Mouse (Mus musculus): ENCODE measurements at regions not wholly inside any gene's neighbourhood (a gene's known extent, or its start where the extent isn't known, plus 50 kb on each side); places are given as distances from the start of the nearest gene placed in this dataset.

DNA sequence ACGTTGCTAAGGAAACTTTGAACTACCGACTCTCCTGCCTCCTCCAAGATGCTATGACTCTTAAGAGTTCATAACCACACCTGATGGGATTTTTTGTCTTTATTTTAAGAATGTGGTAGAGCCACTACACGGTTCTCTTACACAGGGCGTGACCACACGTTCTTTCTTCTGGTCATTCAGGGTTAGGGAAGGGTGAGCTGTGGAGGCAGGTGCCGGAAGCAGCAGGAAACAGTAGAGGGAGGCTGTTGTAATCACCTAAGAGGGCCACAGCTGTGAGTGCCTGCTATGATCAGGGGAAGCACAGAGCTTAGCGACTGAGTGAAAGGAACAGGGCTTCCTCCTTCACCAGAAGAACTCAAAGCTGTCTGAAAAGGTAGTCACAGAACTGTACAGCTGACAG, 50.6 kb upstream of the Larp1 start:
- in situ Hi-C loops (cut with MboI, MseI) = loop anchor here (10.0 kb wide), 1 partner anchor 207 kb away; the partner anchor contains the start of gene Gemin5

DNA sequence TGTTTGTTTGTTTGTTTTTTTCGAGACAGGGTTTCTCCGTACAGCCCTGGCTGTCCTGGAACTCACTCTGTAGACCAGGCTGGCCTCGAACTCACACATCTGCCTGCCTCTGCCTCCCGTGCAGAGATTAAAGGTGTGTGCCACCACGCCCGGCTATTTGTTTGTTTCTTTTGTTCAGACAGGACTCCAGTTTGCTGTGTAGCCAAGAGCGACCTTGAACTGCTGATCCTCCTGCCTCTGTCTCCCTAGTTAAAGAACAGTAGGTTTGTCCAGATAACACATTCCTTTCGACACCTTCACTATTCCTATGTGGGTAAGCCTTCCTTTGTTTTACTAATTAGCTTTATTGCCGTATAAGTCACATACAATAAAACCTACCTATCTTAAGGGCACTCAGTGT, 52.0 kb upstream of the Larp1 start:
- in situ Hi-C loops (cut with MboI, MseI) = loop anchor here (10.0 kb wide), 1 partner anchor 208 kb away; the partner anchor contains the start of gene Gemin5

DNA sequence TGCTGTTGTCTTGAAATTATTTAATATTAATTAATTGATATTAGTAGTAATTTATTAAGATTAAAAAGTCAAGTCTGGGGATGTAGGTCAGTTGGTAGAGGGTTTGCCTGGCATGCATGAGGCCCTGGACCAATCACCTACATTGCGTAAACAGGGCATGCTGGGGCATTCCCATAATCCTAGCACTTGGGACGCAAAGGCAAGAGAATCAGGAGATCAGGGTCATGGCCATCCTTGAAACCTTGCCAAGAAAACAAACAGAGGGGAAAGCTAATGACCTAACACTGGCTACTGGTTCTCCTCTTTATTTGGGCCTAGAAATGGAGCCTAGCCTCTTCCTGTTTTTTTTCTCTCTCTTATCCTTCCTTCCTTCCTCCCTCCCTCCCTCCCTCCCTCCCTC, 52.8 kb upstream of the Larp1 start:
- in situ Hi-C loops (cut with MboI, MseI) = loop anchor here (10.0 kb wide), 1 partner anchor 209 kb away; the partner anchor contains the start of gene Gemin5

DNA sequence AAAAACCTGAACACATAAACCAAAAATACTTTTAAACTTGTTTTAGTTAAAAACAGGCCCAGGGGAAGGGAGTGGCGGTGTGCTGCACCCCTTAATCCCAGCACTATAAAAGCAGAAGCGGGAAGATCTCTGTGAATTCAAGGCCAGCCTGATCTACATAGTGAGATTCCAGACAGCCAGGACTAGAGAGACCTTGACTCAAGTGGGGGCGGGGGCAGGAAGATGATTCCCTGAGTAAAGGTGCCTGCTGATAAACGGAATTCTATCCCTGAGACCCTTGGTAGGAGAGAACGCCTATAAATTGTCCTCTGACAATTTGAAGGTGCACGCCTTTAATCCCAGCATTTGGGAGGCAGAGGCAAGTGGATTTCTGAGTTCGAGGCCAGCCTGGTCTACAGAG, 53.4 kb upstream of the Larp1 start:
- in situ Hi-C loops (cut with MboI, MseI) = loop anchor here (10.0 kb wide), 1 partner anchor 209 kb away; the partner anchor contains the start of gene Gemin5

DNA sequence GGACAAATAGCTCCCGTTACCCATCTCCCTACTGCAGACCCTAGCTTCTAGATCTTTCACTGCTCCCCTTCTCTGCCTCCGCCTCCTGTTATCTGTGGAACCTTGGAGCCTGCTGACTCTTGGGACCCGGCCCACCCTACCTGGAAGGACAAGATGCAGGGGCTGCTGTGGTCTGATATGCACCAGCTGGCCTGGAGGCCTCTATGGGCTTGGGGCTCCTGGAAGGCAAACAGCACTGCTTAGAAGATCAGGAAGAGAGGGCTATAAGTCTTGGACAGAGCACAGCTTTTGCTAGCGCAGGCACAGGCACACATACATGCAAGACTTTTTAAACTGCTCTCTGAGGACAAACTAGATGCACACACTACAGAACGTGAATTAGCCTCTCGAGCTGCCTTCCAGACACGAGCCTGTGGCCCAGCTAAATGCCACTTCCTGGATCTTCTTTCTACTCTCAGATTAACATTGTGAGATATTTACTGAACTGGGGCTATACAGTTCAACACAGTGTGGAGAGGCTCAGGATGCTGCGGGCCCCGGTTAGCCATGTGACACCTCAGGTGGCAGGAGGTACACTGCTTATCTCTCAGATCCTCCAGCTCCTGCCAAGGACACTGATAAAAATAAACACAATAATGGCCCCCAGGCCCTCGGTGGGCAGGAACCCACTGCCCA, 54.2 kb upstream of the Larp1 start:
- in situ Hi-C loops (cut with MboI, MseI) = loop anchor here (10.0 kb wide), 1 partner anchor 210 kb away; the partner anchor contains the start of gene Gemin5

- in situ Hi-C loops (cut with MboI, MseI) = loop anchor here (10.0 kb wide), 1 partner anchor 211 kb away; the partner anchor contains the start of gene Gemin5
Measured at GRCm38 (mm10) chr11:57953694-57954093, 55.2 kb upstream of the Larp1 start.

DNA sequence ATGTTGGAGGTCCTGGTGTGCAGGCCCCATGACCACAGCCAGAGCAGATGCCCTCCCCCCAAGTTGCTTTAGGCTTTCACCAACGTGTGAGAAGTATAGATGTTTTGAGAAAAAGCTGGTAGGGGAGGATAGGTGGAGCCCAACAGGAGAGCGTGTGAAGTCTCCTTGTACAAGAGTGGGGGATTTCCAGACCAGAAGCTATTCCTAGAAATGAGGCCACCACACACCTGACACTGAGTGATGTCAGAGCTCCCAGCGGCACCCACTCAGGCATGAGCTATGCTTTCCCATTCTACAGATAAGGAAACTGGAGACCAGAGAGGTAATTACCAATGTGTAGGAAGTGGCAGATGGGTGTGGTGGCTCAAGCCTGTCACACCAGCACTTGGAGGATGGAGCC, 56.2 kb upstream of the Larp1 start:
- in situ Hi-C loops (cut with MboI, MseI) = loop anchor here (10.0 kb wide), 1 partner anchor 212 kb away; the partner anchor contains the start of gene Gemin5

- in situ Hi-C loops (cut with MboI, MseI) = loop anchor here (10.0 kb wide), 1 partner anchor 213 kb away; the partner anchor contains the start of gene Gemin5
Measured at GRCm38 (mm10) chr11:57951541-57952326, 57.1 kb upstream of the Larp1 start.

DNA sequence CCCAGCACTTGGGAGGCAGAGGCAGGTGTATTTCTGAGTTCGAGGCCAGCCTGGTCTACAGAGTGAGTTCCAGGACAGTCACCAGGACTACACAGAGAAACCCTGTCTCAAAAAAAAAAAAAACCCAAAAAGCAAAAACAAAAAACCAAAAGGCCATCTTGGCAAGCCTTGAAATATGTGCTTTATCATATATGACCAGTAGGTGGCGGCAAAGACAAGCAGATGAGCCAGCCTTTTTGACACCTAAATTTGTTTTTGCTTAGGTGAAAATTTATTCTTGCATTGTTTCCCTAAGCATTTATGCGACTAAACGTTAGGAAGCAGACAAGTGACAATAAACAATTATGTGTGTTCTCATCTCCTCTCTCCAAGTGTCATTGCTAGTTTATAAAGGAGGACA, 57.9 kb upstream of the Larp1 start:
- in situ Hi-C loops (cut with MboI, MseI) = loop anchor here (10.0 kb wide), 1 partner anchor 214 kb away; the partner anchor contains the start of gene Gemin5

- in situ Hi-C loops (cut with MboI, MseI) = no loop called here
Measured at GRCm38 (mm10) chr11:57949067-57949466, 59.8 kb upstream of the Larp1 start.

GRCm38 (mm10) chr11:57947347-57947746, 61.5 kb upstream of the Larp1 start:
- in situ Hi-C loops (cut with MboI, MseI) = no loop called here

DNA sequence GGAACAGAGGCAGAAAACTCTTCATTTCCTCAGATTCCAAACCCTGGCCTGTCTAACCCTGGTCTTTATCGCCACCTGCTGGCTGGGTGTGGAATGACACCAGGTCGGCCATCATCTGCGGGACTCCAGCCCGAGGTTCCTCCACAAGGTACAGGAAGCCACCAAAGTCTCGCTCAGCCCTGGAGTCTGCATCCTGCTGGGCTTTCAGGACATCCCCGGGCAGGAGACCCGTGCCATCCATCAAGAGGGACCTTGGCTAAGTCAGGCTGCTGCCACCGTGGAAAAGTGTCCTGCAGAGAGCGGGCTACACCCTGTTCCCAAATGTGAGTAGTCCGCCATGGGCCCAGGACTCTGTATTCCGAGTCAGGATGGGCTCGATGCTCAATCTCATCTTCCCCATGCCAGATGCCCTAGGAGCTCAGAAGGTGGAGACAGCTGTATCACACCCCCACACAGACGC, 74.4 kb upstream of the Larp1 start:
- in situ Hi-C loops (cut with MboI, MseI) = loop anchor here (10.0 kb wide), 1 partner anchor 120 kb away; no protein-coding TSS in a partner anchor

DNA sequence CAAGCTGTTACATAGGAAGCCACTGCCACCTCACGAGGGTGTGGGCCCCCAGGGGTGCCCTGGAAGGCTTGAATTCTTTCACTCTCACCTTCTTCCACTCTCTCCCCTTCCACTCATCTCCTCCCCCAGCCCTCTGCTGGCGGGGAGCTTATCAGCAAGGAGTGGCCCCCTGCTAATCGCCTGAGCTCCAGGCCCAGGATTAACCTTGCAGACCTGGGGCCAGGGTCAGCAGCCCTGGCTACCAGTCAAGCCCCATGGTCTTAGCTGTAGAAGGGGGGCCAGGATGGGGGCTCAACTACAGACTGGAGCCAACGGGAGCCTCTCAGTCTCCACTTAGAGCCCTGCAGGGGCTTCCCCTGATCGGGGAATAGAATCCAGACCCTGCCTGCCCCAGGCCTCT, 75.8 kb upstream of the Larp1 start:
- in situ Hi-C loops (cut with MboI, MseI) = loop anchor here (10.0 kb wide), 1 partner anchor 118 kb away; no protein-coding TSS in a partner anchor

GRCm38 (mm10) chr11:57929506-57929905, 79.4 kb upstream of the Larp1 start:
- in situ Hi-C loops (cut with MboI, MseI) = no loop called here

GRCm38 (mm10) chr11:57920263-57920662, 87.6 kb upstream of the Hand1 start:
- in situ Hi-C loops (cut with MboI, MseI) = no loop called here

GRCm38 (mm10) chr11:57918447-57919059, 85.9 kb upstream of the Hand1 start:
- in situ Hi-C loops (cut with MboI, MseI) = no loop called here

- in situ Hi-C loops (cut with MboI, MseI) = no loop called here
Measured at GRCm38 (mm10) chr11:57917974-57918373, 85.4 kb upstream of the Hand1 start.

- in situ Hi-C loops (cut with MboI, MseI) = no loop called here
Measured at GRCm38 (mm10) chr11:57916016-57916415, 83.4 kb upstream of the Hand1 start.

DNA sequence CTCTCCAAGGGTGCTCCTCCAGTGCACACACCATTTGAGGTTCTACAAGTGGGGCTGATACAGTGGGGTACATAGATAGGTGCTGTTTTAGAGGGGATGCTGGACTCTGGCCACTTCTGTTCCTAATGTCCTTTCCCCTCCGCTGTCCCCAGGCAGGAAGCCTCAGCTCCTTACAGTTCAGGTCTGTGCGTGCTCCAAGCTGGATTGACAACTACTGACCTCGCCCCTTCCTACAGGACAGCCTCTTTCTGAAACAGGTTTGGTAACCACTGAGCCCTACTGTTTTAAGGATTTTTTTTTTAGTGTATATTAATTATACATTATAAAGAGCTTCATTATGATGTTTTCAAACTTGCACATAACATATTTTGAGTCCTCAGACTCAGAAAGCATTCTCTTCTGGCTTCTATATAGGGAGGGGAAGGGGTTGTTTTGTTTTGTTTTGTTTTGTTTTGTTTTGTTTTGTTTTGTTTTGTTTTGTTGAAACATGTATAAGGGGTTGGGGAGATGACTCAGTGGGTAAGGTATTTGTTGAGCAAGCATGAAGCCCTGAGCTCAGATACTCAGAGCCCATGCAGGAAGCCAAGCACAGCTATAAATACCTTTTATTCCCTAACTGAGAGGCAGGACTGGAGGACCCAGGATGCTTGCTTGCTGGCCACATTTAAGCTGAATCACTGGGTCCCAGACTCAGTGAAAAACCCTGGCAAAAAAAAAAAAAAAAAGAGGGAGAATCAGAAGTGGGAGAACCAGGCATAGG, 81.4 kb upstream of the Hand1 start:
- in situ Hi-C loops (cut with MboI, MseI) = no loop called here

- in situ Hi-C loops (cut with MboI, MseI) = no loop called here
Measured at GRCm38 (mm10) chr11:57913020-57913699, 80.5 kb upstream of the Hand1 start.

All from regulatory T cell (primary cell).